Mouse (Mus musculus) ovary, adult 18-20 months (tissue): ENCODE measurements around the gene Ephb1.

Experiments
- DNase-seq: peaks from one replicate; pipeline ENCODE4 v3.0.0; 2022; ENCODE audit warnings: low spot score, mixed read lengths

The Ephb1 gene

DNA sequence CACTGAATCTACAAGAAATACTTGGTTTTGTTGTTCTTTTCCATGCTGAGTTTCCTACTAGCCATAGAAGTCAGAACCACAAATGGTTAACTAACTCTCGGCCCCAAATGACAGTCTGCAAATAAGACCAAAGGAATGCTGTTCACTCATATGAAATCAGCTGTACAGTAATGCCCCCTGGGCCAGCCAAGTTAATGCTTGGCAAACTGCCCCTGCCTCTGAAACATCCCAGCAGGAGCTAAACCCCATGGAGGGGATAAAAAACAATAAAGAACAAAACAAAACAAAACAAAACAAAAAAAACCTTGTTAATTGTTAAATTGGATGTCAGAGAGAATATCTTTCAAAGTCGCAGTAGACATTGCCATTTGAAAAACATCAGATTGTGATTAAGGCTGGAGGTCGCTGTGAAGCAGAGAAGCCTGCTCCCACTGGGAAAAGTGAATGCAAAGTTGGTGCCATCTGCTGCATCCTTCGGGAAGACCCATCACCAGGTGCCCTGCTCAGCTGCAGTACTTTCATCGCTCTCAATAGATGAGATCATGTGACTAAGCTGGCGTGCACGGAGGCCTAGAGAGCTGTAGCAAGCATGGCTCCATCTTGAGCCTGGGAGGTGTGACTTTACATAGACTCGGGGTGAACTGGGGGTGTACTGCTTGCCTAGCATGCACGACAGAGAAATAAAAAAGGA, 443.2 kb downstream of the Ephb1 start:
- DNase-seq = no peak

- no peak for DNase-seq
Observed at GRCm38 (mm10) chr9:101909491-101909890, 445.0 kb downstream of the Ephb1 start.

DNA sequence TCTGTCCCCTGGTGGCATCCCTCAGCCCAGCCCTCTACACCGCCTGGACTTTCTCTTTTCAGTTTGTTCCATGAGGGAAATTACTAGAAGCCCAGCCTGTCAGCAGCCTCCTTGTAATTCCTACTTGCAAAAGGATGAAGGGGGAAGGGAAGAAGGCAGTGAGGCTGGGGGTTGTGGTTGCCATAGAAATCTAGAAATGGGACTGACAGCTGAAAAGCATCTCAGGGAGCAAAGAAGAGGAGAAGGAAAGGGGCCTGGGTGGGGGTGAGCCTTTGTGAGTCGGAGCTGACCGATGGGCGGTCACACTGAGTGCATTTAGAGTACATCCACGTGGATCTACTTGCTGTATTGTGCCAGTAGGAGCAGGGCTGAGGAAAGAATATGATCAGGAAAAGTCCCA, 445.6 kb downstream of the Ephb1 start:
- DNase-seq = no peak

GRCm38 (mm10) chr9:101907747-101908255, 446.7 kb downstream of the Ephb1 start:
- DNase-seq = no peak

DNA sequence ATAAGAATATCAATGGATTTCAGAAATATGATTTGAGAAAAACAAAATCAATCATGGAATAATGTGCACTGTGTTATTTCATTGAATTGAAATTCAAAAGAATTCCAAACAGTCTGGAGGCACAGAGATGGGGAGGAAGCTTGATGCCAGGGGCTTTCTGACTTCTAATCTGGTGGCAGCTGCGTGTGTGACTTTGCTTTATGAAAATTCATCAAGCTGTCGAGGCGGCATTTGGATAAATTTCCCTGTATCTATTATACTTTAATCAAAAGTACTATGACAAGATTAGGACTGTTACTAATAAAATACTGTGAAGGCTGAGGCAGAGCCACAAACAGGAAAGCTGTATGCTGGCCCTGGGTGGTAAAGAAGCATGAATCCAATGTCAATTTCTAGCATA, 451.1 kb downstream of the Ephb1 start:
- no peak for DNase-seq

GRCm38 (mm10) chr9:101897851-101898250, 456.6 kb downstream of the Ephb1 start:
- no peak for DNase-seq

DNA sequence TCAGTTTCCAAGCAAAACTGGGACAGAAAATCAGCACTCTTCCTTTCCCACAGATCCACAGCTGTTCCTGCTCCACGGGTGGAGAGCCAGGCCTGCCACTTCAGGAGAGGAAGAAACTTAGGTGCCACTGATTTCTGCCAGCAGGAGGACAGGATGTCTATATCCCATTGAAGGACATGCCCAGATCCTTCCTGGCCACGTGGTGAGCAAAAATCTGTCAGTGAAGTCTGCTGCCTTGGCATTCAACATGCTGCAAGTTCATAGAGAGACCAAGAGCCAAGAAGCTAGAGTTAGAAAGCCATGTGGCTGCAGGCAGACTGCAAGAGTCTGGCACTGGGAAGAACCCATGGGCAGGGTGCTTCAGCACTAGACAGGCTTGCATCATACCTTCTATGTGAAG, 471.2 kb downstream of the Ephb1 start:
- no peak for DNase-seq

GRCm38 (mm10) chr9:101877109-101877987, 477.1 kb downstream of the Ephb1 start:
- DNase-seq = no peak

GRCm38 (mm10) chr9:101875306-101875705, 479.2 kb downstream of the Ephb1 start:
- no peak for DNase-seq
